Mouse (Mus musculus) C2C12 (cell line): ENCODE data around the gene Vamp5.

Source experiments
- CTCF ChIP-seq: IDR thresholded peaks from one replicate; pipeline ENCODE4 v1.5.1; 2011; ENCODE audit not compliant: control insufficient read depth, insufficient read depth, insufficient read length
- MAX ChIP-seq: IDR thresholded peaks from one replicate; pipeline ENCODE4 v1.6.1; 2011; ENCODE audit warnings: mild to moderate bottlenecking, control low read depth
- MYOG ChIP-seq: IDR thresholded peaks from one replicate; pipeline ENCODE4 v1.6.1; 2011; ENCODE audit not compliant: control insufficient read depth, insufficient read length; ENCODE audit errors: extremely low read depth

DNA sequence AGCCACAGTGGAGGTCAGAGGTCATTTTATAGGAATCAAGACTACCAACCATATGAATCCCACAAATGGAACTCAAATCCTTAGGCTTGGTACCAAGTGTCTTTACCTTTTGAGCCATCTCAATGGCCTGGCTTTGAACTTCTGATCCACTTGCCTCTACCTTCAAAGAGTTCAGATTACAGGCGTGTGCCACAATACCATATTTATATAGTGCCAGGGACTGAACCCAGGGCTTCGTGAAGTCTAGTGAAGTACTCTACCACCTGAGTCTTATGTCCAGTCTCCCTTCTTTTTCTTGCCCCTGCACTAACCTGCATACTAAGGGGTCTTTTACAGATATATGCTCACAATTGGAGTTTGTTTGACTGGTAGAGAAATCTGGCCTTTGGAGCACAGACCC, 6.3 kb upstream of the Vamp5 start:
- TF ChIP-seq CTCF: no peak
- no peak for TF ChIP-seq MAX
- no peak for TF ChIP-seq MYOG
